Mouse (Mus musculus): ENCODE measurements around the gene Abcc9. TPM values are rescaled to one million over a fixed set of nuclear protein-coding genes. Genes with fewer than 3 reads are reported as not detected.

The Abcc9 gene
- polyA plus RNA-seq, 1 experiment from 2014 or later: 1.1 TPM

DNA sequence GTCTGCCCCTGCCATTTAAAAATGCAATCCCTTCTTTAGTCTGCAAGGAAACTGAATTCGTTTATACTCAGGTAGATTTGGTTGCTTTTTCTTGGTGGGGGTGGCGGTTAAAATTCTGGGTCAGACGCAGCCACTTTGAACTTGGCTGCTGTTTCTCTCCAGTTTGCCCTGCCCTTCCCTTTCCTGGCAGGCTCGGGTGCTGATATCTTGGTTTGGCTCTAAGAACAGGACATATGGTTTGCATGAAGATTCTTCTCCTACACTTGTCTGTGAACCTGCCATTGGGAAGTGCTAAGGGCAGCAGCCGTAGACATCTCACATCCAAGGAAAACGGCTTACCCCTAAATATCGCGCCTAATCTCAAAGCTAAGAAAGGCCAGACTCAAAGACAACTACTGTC lies 89.7 kb downstream of the Abcc9 start:
- Histone ChIP-seq H3K9ac (no peak overlapping the region), H3K4me3 (replicated peaks) (no peak overlapping the region), H3K27ac (no peak overlapping the region), H3K9me3 (replicated peaks) (no peaks in the 10 kb centered on the region), H3K27me3 (no peaks in the 10 kb centered on the region), H3K36me3 (no peaks in the 10 kb centered on the region), H3K4me1 (replicated peaks) (no peaks in the 10 kb centered on the region), H3K4me2 (no peak overlapping the region)
- ATAC-seq (ENCODE audit: low read depth) (no peak), DNase-seq (no peak)
- WGBS (ENCODE audit: insufficient replicate concordance): 61% methylated on average over 8 of the region's 8 CpGs

DNA sequence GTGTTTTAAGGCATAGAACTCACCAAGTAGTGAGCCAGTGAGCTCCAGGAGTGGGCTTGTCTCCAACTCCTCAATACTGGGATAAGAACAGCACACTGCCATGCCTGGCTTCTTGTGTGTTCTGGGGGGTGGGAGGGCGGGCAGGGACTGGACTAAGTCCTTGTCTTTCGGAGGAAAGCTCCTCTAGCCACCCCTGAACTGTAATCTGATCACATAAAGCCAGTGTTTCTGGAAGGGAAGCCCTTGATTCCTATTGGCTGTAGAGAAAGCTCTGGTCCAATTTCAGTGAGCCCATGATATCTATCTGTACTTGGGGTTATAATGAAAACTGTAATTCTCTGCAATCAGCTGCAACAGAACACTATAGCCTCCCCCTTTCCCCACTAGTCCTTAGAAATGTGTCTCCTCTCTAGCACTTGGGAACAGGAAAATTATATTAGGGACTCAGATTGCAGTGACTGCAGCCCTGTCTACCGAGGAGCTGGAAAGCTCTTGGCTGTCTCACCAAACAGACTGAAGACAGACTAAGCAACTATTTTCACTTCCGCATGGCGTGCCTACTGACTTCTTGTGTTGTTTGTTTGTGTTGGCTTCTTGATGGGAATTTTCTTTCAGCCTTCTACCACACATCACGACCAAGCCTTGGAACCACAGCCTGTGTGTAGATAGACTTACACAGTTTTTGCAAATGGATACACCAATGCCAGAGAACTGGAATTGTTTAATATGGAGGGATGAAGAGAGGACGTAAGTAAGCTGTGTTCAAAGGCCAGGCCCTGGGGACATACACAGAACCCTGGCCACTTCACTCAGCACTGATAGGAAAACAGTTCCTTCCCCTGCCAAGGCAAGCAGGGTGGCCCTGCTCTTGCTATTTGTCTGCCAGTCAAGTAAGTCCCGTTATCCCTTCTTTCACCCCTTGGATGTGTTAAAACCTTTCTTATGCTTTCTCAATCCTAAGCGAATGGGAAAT lies 92.4 kb downstream of the Abcc9 start:
- no peak for DNase-seq
- Histone ChIP-seq H3K9ac (no peak overlapping the region), H3K4me1 (replicated peaks) (no peaks in the 10 kb centered on the region), H3K27me3 (no peaks in the 10 kb centered on the region), H3K27ac (no peak overlapping the region), H3K4me2 (no peak overlapping the region), H3K36me3 (no peaks in the 10 kb centered on the region), H3K9me3 (replicated peaks) (no peaks in the 10 kb centered on the region), H3K4me3 (replicated peaks) (no peak overlapping the region)
- 62% methylated on average over 9 of the region's 9 CpGs for WGBS (ENCODE audit: insufficient replicate concordance)
- no peak for ATAC-seq (ENCODE audit: low read depth)

DNA sequence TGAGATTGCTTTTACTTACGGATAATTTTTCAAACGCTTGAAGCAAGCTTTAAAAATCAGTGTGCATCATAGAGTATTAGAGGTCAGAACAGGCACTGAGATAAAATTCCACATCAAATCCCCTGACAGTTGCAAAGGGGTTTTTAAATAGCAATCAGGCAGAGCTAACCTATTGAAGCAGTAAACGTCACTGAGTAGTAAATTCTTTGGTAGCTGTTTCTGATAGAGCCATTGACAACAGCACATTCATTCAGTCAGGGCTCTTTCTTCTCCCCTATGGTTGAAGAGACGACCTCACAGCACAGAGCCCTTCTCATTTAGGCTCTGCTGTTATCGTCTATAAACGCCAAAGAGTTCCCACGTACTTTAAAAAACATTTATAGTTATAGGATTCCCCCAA lies 95.0 kb downstream of the Abcc9 start:
- DNase-seq (no peak), ATAC-seq (ENCODE audit: low read depth) (no peak)
- no peak overlapping the region for H3K4me2 ChIP-seq
- H3K27ac ChIP-seq: no peak overlapping the region
- WGBS (ENCODE audit: insufficient replicate concordance): 61% methylated on average over 7 of the region's 7 CpGs
- H3K27me3 ChIP-seq: no peaks in the 10 kb centered on the region
- no peaks in the 10 kb centered on the region for H3K36me3 ChIP-seq
- no peaks in the 10 kb centered on the region for H3K9me3 ChIP-seq (replicated peaks)
- no peak overlapping the region for H3K9ac ChIP-seq
- no peaks in the 10 kb centered on the region for H3K4me1 ChIP-seq (replicated peaks)
- no peak overlapping the region for H3K4me3 ChIP-seq (replicated peaks)

DNA sequence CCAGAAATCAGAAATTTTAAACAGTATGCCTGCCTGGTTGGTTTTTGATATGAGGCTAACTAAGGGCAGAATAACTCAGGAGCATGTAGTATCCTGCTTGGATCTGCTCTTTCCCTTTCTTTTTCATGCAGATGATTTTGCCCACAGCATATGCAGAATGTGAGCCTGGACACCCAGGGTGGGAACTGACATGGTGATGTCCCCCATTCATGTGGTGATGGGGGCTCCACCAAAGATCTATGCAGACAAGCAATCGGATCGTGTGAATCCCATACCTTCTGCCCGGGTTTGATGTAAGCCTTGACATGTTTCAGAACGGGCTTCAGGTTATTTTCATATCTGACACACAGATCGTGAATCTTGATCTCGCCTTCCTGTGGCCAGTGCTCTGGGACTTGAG lies 99.3 kb downstream of the Abcc9 start:
- no peak overlapping the region for H3K9ac ChIP-seq
- H3K4me3 ChIP-seq (replicated peaks): no peak overlapping the region
- DNase-seq: no peak
- no peaks in the 10 kb centered on the region for H3K9me3 ChIP-seq (replicated peaks)
- WGBS (ENCODE audit: insufficient replicate concordance): 60% methylated on average over 6 of the region's 6 CpGs
- ATAC-seq (ENCODE audit: low read depth): no peak
- H3K4me2 ChIP-seq: no peak overlapping the region
- no peaks in the 10 kb centered on the region for H3K36me3 ChIP-seq
- H3K27me3 ChIP-seq: no peaks in the 10 kb centered on the region
- H3K4me1 ChIP-seq (replicated peaks): no peaks in the 10 kb centered on the region
- H3K27ac ChIP-seq: no peak overlapping the region

DNA sequence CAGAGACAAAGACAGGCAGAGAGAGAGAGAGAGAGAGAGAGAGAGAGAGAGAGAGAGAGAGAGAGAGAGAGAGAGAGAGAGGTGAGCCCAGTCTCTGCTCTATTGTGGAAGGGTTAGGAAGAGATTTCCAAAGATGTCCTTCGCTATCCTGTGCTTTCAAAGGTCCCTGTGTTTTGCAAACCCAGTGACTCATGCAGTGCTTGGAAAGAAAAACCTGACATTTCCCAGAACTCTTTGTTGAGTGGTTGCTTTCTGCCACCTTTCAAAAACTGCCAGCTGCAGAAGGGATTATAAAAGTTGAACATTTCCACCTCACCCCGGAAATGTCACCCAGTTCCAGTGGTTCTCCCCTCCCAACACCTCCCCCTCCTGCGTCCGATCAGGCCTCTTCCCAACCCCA lies 123.3 kb downstream of the Abcc9 start:
- H3K36me3 ChIP-seq: no peaks in the 10 kb centered on the region
- no peak overlapping the region for H3K4me3 ChIP-seq (replicated peaks)
- H3K4me2 ChIP-seq: no peak overlapping the region
- no peaks in the 10 kb centered on the region for H3K9me3 ChIP-seq (replicated peaks)
- ATAC-seq (ENCODE audit: low read depth): no peak
- no peaks in the 10 kb centered on the region for H3K27me3 ChIP-seq
- WGBS (ENCODE audit: insufficient replicate concordance): 61% methylated on average over 4 of the region's 4 CpGs
- no peak overlapping the region for H3K9ac ChIP-seq
- no peak overlapping the region for H3K27ac ChIP-seq
- no peaks in the 10 kb centered on the region for H3K4me1 ChIP-seq (replicated peaks)
- no peak for DNase-seq

DNA sequence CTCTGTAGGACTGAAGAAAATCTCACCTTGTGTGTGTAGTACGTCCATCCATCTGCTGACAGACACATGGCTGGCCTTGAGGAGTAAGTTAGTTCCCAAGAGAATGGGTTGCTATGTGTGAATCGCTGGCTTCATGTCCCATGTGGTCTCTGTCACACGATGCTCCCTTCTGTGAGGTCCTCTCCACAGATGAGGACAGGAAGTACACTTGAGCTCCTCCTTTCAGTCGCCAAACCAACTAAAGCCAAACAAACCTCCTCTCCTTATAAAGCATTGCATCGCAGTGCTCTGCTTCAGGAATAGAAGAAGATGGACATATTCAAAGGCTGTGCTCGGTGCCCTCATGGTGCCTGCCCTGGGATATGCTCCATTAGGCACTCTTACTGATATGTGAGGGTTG lies 124.3 kb downstream of the Abcc9 start:
- Histone ChIP-seq H3K4me3 (replicated peaks) (no peak overlapping the region), H3K27ac (no peak overlapping the region), H3K4me2 (no peak overlapping the region), H3K27me3 (peaks cover 4% of the 10 kb centered on the region; the same call in 1 of the 2 replicates), H3K9me3 (replicated peaks) (no peaks in the 10 kb centered on the region), H3K9ac (no peak overlapping the region), H3K4me1 (replicated peaks) (no peaks in the 10 kb centered on the region), H3K36me3 (no peaks in the 10 kb centered on the region)
- no peak for DNase-seq
- ATAC-seq (ENCODE audit: low read depth): no peak
- WGBS (ENCODE audit: insufficient replicate concordance): 53% methylated on average over 6 of the region's 6 CpGs

DNA sequence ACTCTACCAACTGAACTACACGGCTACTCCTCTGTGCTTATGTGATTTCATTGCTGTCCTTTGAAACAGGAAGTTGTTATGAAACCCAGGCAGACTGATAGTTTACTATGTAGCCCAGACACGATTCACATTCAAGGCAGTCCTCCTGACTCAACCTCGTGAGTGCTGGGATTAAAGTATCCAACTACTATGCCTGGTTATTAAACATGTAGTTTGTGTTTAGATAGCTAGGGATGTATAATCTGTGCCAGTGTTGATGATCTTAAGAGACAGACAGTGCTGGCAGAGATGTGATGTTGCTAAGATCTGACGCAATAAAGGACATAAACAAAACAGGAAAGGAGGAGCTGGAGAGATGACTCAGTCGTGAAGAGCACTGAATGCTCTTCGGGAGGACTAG lies 129.2 kb downstream of the Abcc9 start:
- DNase-seq: no peak
- Histone ChIP-seq H3K4me1 (replicated peaks) (peaks cover 18% of the 10 kb centered on the region), H3K27ac (no peak overlapping the region), H3K9ac (no peak overlapping the region), H3K9me3 (replicated peaks) (no peaks in the 10 kb centered on the region), H3K36me3 (no peaks in the 10 kb centered on the region), H3K4me2 (no peak overlapping the region), H3K27me3 (peaks cover 45% of the 10 kb centered on the region), H3K4me3 (replicated peaks) (no peak overlapping the region)
- WGBS (ENCODE audit: insufficient replicate concordance): 14% methylated on average over 6 of the region's 6 CpGs
- ATAC-seq (ENCODE audit: low read depth): no peak

DNA sequence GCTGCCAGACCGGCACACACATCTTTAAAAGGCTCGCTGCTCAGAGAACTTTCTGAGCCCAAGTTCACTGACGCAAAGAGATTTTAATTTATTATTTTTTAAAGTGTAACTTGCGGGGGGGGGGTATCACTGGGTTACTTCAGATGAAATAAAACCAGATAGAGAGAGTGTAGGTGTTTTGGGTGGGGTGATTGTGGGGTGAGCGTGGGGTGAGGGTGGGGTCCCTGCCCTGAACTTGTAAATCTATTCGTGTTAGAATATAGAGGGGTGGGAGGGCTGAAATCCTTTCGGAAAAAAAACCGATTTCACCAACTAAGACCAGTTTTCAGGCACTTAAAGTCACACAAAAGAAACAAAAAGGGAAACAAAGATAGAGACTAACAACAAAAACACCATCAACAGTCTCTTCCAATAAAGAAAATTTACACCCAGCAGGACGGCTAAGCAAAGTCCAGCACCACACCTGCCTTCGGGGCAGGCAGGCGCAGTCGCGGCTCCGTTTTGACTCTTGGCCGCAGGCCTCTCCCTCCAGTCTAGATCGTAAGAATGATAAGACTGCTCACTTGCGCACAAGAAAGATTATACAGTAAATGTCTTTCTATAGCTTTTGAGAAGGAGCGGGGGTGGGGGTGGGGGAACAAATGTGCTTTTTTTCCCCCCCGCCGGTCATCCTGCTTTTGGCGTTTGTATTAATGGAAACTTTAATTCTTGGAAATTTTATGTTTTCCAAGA lies 130.3 kb downstream of the Abcc9 start:
- no peak overlapping the region for H3K9ac ChIP-seq
- H3K27me3 ChIP-seq: peaks cover 45% of the 10 kb centered on the region
- 4% methylated on average over 21 of the region's 21 CpGs for WGBS (ENCODE audit: insufficient replicate concordance)
- peaks cover 22% of the 10 kb centered on the region for H3K4me1 ChIP-seq (replicated peaks)
- H3K36me3 ChIP-seq: no peaks in the 10 kb centered on the region
- peak overlapping the region; percentile 62 for H3K4me2 ChIP-seq
- H3K27ac ChIP-seq: no peak overlapping the region
- H3K4me3 ChIP-seq (replicated peaks): peak overlapping the region; percentile 47
- no peak for ATAC-seq (ENCODE audit: low read depth)
- no peak for DNase-seq
- no peaks in the 10 kb centered on the region for H3K9me3 ChIP-seq (replicated peaks)

DNA sequence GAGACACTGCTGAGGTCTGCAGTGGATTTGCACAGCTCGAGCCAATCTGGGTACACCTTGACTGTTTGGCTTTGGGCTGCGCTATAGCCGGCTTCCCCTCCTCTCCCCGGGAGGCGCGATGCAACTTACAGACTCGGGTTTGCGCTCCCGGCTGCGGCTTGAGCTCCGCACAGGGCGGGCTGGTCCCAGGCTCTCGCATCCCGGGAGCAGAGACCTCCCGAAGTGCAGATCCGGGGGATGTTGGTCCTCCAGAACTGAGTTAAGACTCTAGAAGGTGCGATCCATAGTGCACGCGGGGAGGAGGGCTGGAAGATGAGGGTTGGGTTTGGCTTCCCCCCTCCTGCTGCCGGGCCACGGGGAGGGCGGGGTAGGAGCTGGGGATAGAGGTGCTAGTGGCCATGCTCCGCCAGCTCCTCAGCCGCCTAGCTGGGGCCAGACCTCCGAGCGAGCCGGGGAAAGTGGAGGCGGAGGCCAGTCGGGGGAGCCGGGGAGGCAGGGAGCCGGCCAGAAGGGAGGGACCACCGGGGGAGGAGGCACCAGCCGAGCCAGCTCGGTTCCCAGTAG lies 131.0 kb downstream of the Abcc9 start, which contains the start of gene Kcnj8:
Gene Kcnj8 (minus strand): TSS at position 560 of the 564 bp plus-strand sequence.
- Histone ChIP-seq H3K9ac (no peak within 1 kb of the TSS), H3K4me3 (replicated peaks) (peak within 1 kb of the TSS; percentile 47), H3K4me2 (peak within 1 kb of the TSS; percentile 62), H3K4me1 (replicated peaks) (peaks cover 22% of the 10 kb centered on the region), H3K36me3 (no peaks in the 10 kb centered on the region), H3K27me3 (peaks cover 45% of the 10 kb centered on the region), H3K27ac (no peak within 1 kb of the TSS), H3K9me3 (replicated peaks) (no peaks in the 10 kb centered on the region)
- DNase-seq (no peak), ATAC-seq (ENCODE audit: low read depth) (peak; percentile 57)
- WGBS (ENCODE audit: insufficient replicate concordance): 1% methylated on average over 34 of the region's 34 CpGs

DNA sequence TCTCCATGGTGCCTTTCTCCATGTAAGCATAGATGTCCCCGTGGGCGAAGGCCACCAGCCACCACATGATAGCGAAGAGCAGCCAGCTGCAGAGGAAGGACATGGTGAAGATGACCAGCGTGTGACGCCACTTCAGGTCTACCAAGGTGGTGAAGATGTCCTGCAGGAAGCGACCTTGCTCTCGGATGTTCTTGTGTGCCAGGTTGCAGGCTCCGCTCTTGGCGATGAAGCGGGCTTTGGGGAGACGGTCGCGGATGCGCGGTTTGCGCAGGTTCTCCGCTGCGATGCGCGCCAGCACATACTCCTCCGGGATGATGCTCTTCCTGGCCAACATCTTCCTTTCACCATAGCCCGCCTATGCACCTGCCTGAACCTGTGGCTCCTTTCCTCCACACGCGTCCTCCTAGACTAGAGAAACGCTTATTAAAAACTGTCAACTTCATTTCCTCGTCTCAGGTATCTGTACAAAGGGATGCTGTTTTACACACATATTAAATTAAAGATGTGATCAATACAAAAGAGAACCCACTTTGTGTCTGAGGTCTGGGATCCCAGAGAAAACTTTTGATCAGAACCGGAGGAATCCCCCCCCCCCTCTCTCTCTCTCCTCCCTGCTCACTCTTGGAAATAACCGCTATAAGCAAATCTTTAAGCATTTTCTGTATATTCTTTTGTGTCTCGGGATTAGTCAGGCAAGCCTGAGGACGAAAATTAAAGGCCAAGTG lies 131.9 kb downstream of the Abcc9 start:
- no peak overlapping the region for H3K9ac ChIP-seq
- DNase-seq (no peak), ATAC-seq (ENCODE audit: low read depth) (no peak)
- H3K4me3 ChIP-seq (replicated peaks): peak overlapping the region; percentile 23
- peaks cover 45% of the 10 kb centered on the region for H3K27me3 ChIP-seq
- 11% methylated on average over 30 of the region's 30 CpGs for WGBS (ENCODE audit: insufficient replicate concordance)
- H3K4me2 ChIP-seq: peak overlapping the region; percentile 41
- peaks cover 22% of the 10 kb centered on the region for H3K4me1 ChIP-seq (replicated peaks)
- H3K36me3 ChIP-seq: no peaks in the 10 kb centered on the region
- H3K9me3 ChIP-seq (replicated peaks): no peaks in the 10 kb centered on the region
- H3K27ac ChIP-seq: no peak overlapping the region

All from liver, embryonic 13.5 days (tissue).